Mouse (Mus musculus) spleen, adult 2 months (tissue): Measurements from ENCODE around the gene Gm28845.

ENCODE experiments used
- CTCF ChIP-seq: fragments of 200-500 bp; IDR thresholded peaks from 2 replicates; pipeline ENCODE4 v1.5.1; 2011; ENCODE audit warnings: mild to moderate bottlenecking, inconsistent platforms; ENCODE audit not compliant: insufficient read depth, insufficient read length, insufficient replicate concordance; ENCODE audit errors: extremely low read depth
- POLR2A ChIP-seq: fragments of 200-500 bp; IDR thresholded peaks from 2 replicates; pipeline ENCODE4 v1.6.1; 2011; ENCODE audit warnings: low read depth, low read length, inconsistent platforms

GRCm38 (mm10) chr1:65107654-65108279 is 11.6 kb downstream of the Gm28845 start:
- no peak for TF ChIP-seq POLR2A
- no peak for TF ChIP-seq CTCF
